Mouse (Mus musculus) liver, postnatal 0 days (tissue): ENCODE results near the gene Dgcr2. TPM values are rescaled to one million over a fixed set of nuclear protein-coding genes. Genes with fewer than 3 reads are reported as not detected.

Experiments used
- ATAC-seq: fragments of 200-750 bp; cut with Nextera tagmentation; 2 replicates; pipeline ENCODE4 v1.8.0; 2017; ENCODE audit warnings: mild to moderate bottlenecking, moderate library complexity
- DNase-seq: peaks from one replicate; pipeline ENCODE4 v3.0.0-alpha.2; 2016
- H3K27ac ChIP-seq: fragments of 300-500 bp; sonication (generic); 2 replicates; pipeline ENCODE4 v1.5.1; 2014; ENCODE audit warnings: antibody characterized with exemption, moderate library complexity, mild to moderate bottlenecking, low read depth
- H3K27me3 ChIP-seq: fragments of 300-500 bp; sonication (generic); 2 replicates; pipeline ENCODE4 v1.6.1; 2014; ENCODE audit warnings: low read length, control low read depth, mixed read lengths; ENCODE audit not compliant: insufficient read depth
- H3K36me3 ChIP-seq: fragments of 300-500 bp; sonication (generic); replicated peaks from 2 replicates; pipeline ENCODE4 v1.6.1; 2014; ENCODE audit warnings: mild to moderate bottlenecking, control low read depth, low read length, moderate library complexity, mixed read lengths; ENCODE audit not compliant: insufficient read depth
- H3K4me1 ChIP-seq: fragments of 300-500 bp; sonication (generic); 2 replicates; pipeline ENCODE4 v1.6.1; 2014; ENCODE audit warnings: antibody characterized with exemption, mild to moderate bottlenecking, control low read depth; ENCODE audit not compliant: insufficient read depth
- H3K4me2 ChIP-seq: fragments of 300-500 bp; sonication (generic); 2 replicates; pipeline ENCODE4 v1.6.1; 2014; ENCODE audit warnings: low read depth, mild to moderate bottlenecking, low read length, moderate library complexity, mixed read lengths
- H3K4me3 ChIP-seq: fragments of 300-500 bp; sonication (generic); 2 replicates; pipeline ENCODE4 v1.5.1; 2014; ENCODE audit warnings: low read depth, low read length
- H3K9ac ChIP-seq: fragments of 300-500 bp; sonication (generic); replicated peaks from 2 replicates; pipeline ENCODE4 v1.6.1; 2014; ENCODE audit warnings: mild to moderate bottlenecking, moderate library complexity
- H3K9me3 ChIP-seq: fragments of 300-500 bp; sonication (generic); 2 replicates; pipeline ENCODE4 v1.6.1; 2016; ENCODE audit warnings: mild to moderate bottlenecking, control low read depth, low read length, mixed read lengths
- CTCF ChIP-seq: sonication (generic); IDR thresholded peaks from 2 replicates; pipeline ENCODE4 v1.5.1; 2016; ENCODE audit warnings: antibody characterized with exemption, low read depth
- EP300 ChIP-seq: IDR thresholded peaks from 2 replicates; pipeline ENCODE4 v1.6.1; 2016; ENCODE audit warnings: antibody characterized with exemption, low read depth, mild to moderate bottlenecking
- WGBS: fragments of 180-500 bp; shearing (Covaris S2); extraction: QIAGEN DNeasy Blood & Tissue Kit; methylation state at CpG from one replicate; pipeline ENCODE4 v1.1.7; 2014; ENCODE audit not compliant: insufficient replicate concordance; 5-methylcytosine and 5-hydroxymethylcytosine counted together
- polyA plus RNA-seq: library from polyadenylated mRNA; unstranded; fragments of >200 nt; fragmentation: Nextera tagmentation; extraction: Ambion mirVana; gene quantifications from 2 replicates; pipeline ENCODE4 v1.2.1, GENCODE M21; 2015

Gene Dgcr2
- polyA plus RNA-seq, 1 experiment from 2014 or later, result 18.0 TPM

DNA sequence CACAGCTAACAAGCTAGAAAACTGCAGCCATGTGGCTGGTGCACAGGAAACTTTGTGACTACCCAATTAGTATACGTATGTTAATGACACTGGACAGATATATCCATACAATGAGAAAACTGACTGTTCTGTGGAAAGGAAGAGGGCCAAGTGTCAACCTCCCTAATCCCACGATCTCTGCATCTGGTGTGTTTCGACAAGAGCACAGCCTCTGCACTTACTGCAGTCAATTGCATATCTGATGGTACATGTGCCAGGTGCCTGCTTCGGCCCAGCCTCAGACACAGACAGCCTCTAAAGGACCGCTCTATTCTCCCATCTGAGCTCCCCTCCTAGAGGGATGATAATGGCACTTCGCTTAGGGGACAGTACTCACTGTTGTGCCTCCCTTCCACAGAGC, 49.9 kb downstream of the Dgcr2 start:
- H3K27me3 ChIP-seq, result no peaks in the 10 kb centered on the region
- DNase-seq, result no peak
- no peak overlapping the region for H3K4me3 ChIP-seq
- H3K9ac ChIP-seq, result no peak overlapping the region
- H3K9me3 ChIP-seq, result no peaks in the 10 kb centered on the region
- ATAC-seq, result no peak
- no peaks in the 10 kb centered on the region for H3K4me1 ChIP-seq
- H3K36me3 ChIP-seq, result peaks cover 86% of the 10 kb centered on the region
- WGBS, result 82% methylated on average over 6 of the region's 6 CpGs
- TF ChIP-seq EP300 (no peak), CTCF (no peak)
- no peak overlapping the region for H3K4me2 ChIP-seq
- H3K27ac ChIP-seq, result no peak overlapping the region

GRCm38 (mm10) chr16:17843701-17844365, 54.5 kb downstream of the Dgcr2 start:
- H3K36me3 ChIP-seq, result peaks cover 77% of the 10 kb centered on the region
- DNase-seq (no peak), ATAC-seq (no peak)
- no peak overlapping the region for H3K27ac ChIP-seq
- 91% methylated on average over 10 of the region's 10 CpGs for WGBS
- H3K27me3 ChIP-seq, result no peaks in the 10 kb centered on the region
- H3K9ac ChIP-seq, result no peak overlapping the region
- H3K4me2 ChIP-seq, result no peak overlapping the region
- TF ChIP-seq EP300 (no peak), CTCF (no peak)
- H3K4me3 ChIP-seq, result no peak overlapping the region
- H3K9me3 ChIP-seq, result no peaks in the 10 kb centered on the region
- no peaks in the 10 kb centered on the region for H3K4me1 ChIP-seq

GRCm38 (mm10) chr16:17842437-17842836, 55.9 kb downstream of the Dgcr2 start:
- no peak overlapping the region for H3K9ac ChIP-seq
- no peaks in the 10 kb centered on the region for H3K27me3 ChIP-seq
- no peaks in the 10 kb centered on the region for H3K9me3 ChIP-seq
- WGBS, result 91% methylated on average over 7 of the region's 7 CpGs
- no peaks in the 10 kb centered on the region for H3K4me1 ChIP-seq
- ATAC-seq (no peak), DNase-seq (no peak)
- no peak overlapping the region for H3K4me3 ChIP-seq
- H3K4me2 ChIP-seq, result no peak overlapping the region
- no peak overlapping the region for H3K27ac ChIP-seq
- TF ChIP-seq CTCF (no peak), EP300 (no peak)
- H3K36me3 ChIP-seq, result peaks cover 66% of the 10 kb centered on the region

GRCm38 (mm10) chr16:17839976-17840375, 58.4 kb downstream of the Dgcr2 start:
- no peak for DNase-seq
- 75% methylated on average over 4 of the region's 4 CpGs for WGBS

DNA sequence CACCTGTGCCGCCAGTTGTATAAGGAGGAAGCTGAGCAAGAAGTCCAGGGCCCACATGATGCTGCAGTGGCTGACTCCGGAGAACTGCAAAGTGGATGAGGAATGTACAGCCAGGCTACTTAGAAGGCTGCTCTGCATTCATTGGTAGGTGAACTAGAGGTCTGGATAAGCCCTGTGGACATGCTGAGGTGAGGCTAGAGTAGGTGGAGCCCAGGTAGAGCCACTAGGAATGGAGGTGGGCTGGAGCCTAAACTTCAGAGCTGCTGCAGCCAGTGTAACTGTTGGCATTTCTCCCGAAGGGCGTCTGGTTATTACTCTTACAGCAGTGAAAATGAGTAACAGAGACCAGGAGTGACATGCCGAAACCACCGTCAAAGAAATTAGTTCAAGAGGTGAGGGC, 60.3 kb downstream of the Dgcr2 start, which contains the start of gene Car15:
Gene Car15, minus strand, starts transcription at position 314 of the 400 bp plus-strand sequence.
- no peak for DNase-seq
- no peak within 1 kb of the TSS for H3K4me3 ChIP-seq
- H3K27ac ChIP-seq, result no peak within 1 kb of the TSS
- 74% methylated on average over 6 of the region's 6 CpGs for WGBS
- H3K4me2 ChIP-seq, result no peak within 1 kb of the TSS
- no peaks in the 10 kb centered on the region for H3K9me3 ChIP-seq
- no peak for TF ChIP-seq CTCF
- peaks cover 34% of the 10 kb centered on the region for H3K27me3 ChIP-seq
- no peak within 1 kb of the TSS for H3K9ac ChIP-seq
- ATAC-seq, result no peak
- H3K4me1 ChIP-seq, result peaks cover 6% of the 10 kb centered on the region; the same call in 1 of the 2 replicates
- H3K36me3 ChIP-seq, result peaks cover 26% of the 10 kb centered on the region

More at GRCm38 (mm10) chr16:17839976-17840375, 58.4 kb downstream of the Dgcr2 start:
- no peaks in the 10 kb centered on the region for H3K4me1 ChIP-seq
- H3K9ac ChIP-seq, result no peak overlapping the region
- H3K36me3 ChIP-seq, result peaks cover 45% of the 10 kb centered on the region
- TF ChIP-seq EP300 (no peak), CTCF (no peak)
- no peak overlapping the region for H3K4me3 ChIP-seq
- no peaks in the 10 kb centered on the region for H3K9me3 ChIP-seq
- no peak overlapping the region for H3K4me2 ChIP-seq
- ATAC-seq, result no peak
- no peak overlapping the region for H3K27ac ChIP-seq
- peaks cover 18% of the 10 kb centered on the region for H3K27me3 ChIP-seq

DNA sequence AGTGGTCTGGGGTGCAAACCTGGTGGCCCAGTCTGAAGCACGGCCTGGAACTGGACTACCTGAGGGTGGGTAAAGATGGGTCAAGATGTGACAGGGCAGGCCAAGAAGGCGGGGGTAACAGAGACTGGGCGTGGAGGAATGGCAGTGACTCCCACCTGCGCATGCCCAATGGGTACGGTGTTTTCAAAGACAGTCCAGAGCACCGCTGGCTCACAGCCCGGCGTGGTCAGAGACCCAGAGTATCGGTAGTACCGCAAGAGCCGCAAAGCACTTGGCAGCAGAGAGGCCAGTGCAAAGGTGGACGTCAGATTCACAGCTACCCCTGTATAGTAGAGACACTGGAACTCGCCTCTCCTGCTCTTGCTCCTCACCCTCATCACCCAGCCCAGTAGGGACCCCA, 62.9 kb downstream of the Dgcr2 start:
- no peak overlapping the region for H3K9ac ChIP-seq
- peaks cover 6% of the 10 kb centered on the region; the same call in 1 of the 2 replicates for H3K4me1 ChIP-seq
- DNase-seq, result no peak
- 0 out of 2 replicates have a peak, but pooled peaks cover under 1% of the 10 kb centered on the region for H3K36me3 ChIP-seq
- 51% methylated on average over 13 of the region's 13 CpGs for WGBS
- no peak overlapping the region for H3K27ac ChIP-seq
- H3K27me3 ChIP-seq, result peaks cover 59% of the 10 kb centered on the region
- no peak overlapping the region for H3K4me2 ChIP-seq
- TF ChIP-seq EP300 (no peak), CTCF (no peak)
- no peak overlapping the region for H3K4me3 ChIP-seq
- no peaks in the 10 kb centered on the region for H3K9me3 ChIP-seq
- no peak for ATAC-seq
